Mouse (Mus musculus): ENCODE data around the gene Obp1b. TPM values are rescaled to one million over a fixed set of nuclear protein-coding genes. Genes with fewer than 3 reads are reported as not detected.

The Obp1b gene
- polyA plus RNA-seq (2012; ENCODE audit: low replicate concordance): not detected in 2 replicates

DNA sequence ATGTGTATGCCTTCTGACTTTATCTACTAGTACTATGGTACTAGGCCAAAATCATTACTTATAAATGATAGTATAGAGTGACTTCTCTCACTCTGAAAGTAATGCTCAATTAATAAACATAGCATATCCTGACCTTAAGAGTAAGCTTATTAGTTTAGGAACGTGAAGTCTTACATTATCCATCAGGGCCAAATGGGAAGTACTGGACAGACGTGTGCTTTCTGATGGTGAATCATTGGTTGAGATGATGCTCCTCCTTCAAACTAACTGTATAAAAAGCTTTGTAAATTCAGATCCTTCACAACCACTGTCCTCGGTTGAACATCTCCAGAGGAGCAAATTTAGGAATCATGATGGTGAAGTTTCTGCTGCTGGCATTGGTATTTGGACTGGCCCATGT, at the start of gene Obp1b:
Gene Obp1b (plus strand): TSS at position 301 of the 400 bp plus-strand sequence.

Other genes with a start within 250 kb of the Obp1b start
- gene Obp1a, start 95.4 kb upstream of the Obp1b start, polyA plus RNA-seq (2012; ENCODE audit: low replicate concordance): not detected in 2 replicates
- not detected in 2 replicates for gene Gm5938, start 61.3 kb upstream of the Obp1b start, polyA plus RNA-seq (2012; ENCODE audit: low replicate concordance)
- not detected in 2 replicates for gene Gm14743, start 59.1 kb downstream of the Obp1b start, polyA plus RNA-seq (2012; ENCODE audit: low replicate concordance)
- not detected in 2 replicates for gene 4930480E11Rik, start 182.9 kb downstream of the Obp1b start, polyA plus RNA-seq (2012; ENCODE audit: low replicate concordance)